Mouse (Mus musculus) testis, adult 2 months (tissue): Measurements from ENCODE around the gene Slc37a2.

ENCODE experiments used
- CTCF ChIP-seq: fragments of 200-500 bp; IDR thresholded peaks from 2 replicates; pipeline ENCODE4 v1.5.1; 2012; ENCODE audit warnings: low read depth, mild to moderate bottlenecking, inconsistent platforms, low read length, moderate library complexity; ENCODE audit not compliant: control insufficient read depth, insufficient read depth, insufficient replicate concordance
- POLR2A ChIP-seq: fragments of 200-500 bp; IDR thresholded peaks from 2 replicates; pipeline ENCODE4 v1.6.1; 2012; ENCODE audit warnings: low read depth, mild to moderate bottlenecking, inconsistent platforms, low read length, moderate library complexity; ENCODE audit not compliant: control insufficient read depth

DNA sequence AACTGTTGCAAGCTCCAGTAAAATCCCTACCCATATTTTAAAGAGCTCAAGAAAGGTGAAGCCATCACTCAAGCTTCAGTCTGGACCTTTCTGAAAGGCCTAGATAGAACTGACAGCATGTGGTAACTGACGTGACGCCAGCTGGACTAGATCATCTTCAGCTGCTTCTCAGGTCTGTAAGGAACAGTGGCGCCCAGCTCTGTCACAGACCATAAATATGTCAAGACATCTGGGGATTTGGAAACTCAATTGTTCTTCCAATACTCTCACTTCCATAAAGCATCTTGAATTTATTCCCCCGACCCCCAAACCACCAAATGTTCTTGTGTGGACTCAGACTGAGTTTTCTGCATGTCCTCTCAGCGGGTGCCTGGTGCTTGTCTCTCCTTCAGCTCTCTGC lies 55.1 kb downstream of the Slc37a2 start:
- TF ChIP-seq CTCF: no peak
- no peak for TF ChIP-seq POLR2A
